Mouse (Mus musculus): Measurements from ENCODE around the gene Slc2a2. TPM values are rescaled to one million over a fixed set of nuclear protein-coding genes. Genes with fewer than 3 reads are reported as not detected.
A peak's percentile ranks its signal among the peaks of the same experiment; 100 is the strongest.

Slc2a2 gene
- polyA plus RNA-seq (2016; fragmentation: Nextera tagmentation; extraction: Ambion mirVana) = 0.17 and 0.26 TPM in 2 replicates

GRCm38 (mm10) chr3:28697797-28698196 is at the start of gene Slc2a2:
Slc2a2 (plus strand) TSS chr3:28697903.
- WGBS = 62% methylated on average over 2 of the region's 2 CpGs
- no peak for ATAC-seq (ENCODE audit: insufficient number of reproducible peaks, low FRiP score)
- no peaks in the 10 kb centered on the region for H3K9me3 ChIP-seq (replicated peaks)

GRCm38 (mm10) chr3:28652574-28652973 is 45.1 kb upstream of the Slc2a2 start:
- Histone ChIP-seq H3K27ac (ENCODE audit: poor library complexity, severe bottlenecking) (no peak overlapping the region), H3K4me2 (no peak overlapping the region), H3K27me3 (replicated peaks) (no peaks in the 10 kb centered on the region), H3K4me1 (replicated peaks) (no peaks in the 10 kb centered on the region), H3K9ac (no peak overlapping the region), H3K4me3 (no peak overlapping the region), H3K9me3 (replicated peaks) (no peaks in the 10 kb centered on the region), H3K36me3 (peaks cover 23% of the 10 kb centered on the region)
- 69% methylated on average over 3 of the region's 3 CpGs for WGBS
- no peak for ATAC-seq (ENCODE audit: insufficient number of reproducible peaks, low FRiP score)

More at GRCm38 (mm10) chr3:28697797-28698196, at the start of gene Slc2a2:
- H3K4me1 ChIP-seq (replicated peaks) = no peaks in the 10 kb centered on the region
- H3K4me3 ChIP-seq = no peak within 1 kb of the TSS
- no peaks in the 10 kb centered on the region for H3K36me3 ChIP-seq
- no peak within 1 kb of the TSS for H3K9ac ChIP-seq
- H3K27ac ChIP-seq (ENCODE audit: poor library complexity, severe bottlenecking) = no peak within 1 kb of the TSS
- 0 out of 2 replicates have a peak, but pooled peaks cover 3% of the 10 kb centered on the region for H3K27me3 ChIP-seq (replicated peaks)
- H3K4me2 ChIP-seq = no peak within 1 kb of the TSS

- Histone ChIP-seq H3K4me1 (replicated peaks) (no peaks in the 10 kb centered on the region), H3K9me3 (replicated peaks) (no peaks in the 10 kb centered on the region), H3K4me3 (no peak overlapping the region), H3K9ac (no peak overlapping the region), H3K27me3 (replicated peaks) (no peaks in the 10 kb centered on the region), H3K27ac (ENCODE audit: poor library complexity, severe bottlenecking) (no peak overlapping the region), H3K4me2 (no peak overlapping the region), H3K36me3 (peaks cover 20% of the 10 kb centered on the region)
- ATAC-seq (ENCODE audit: insufficient number of reproducible peaks, low FRiP score) = no peak
- WGBS = 80% methylated on average over 3 of the region's 3 CpGs
Observed at GRCm38 (mm10) chr3:28653043-28653442, 44.7 kb upstream of the Slc2a2 start.

GRCm38 (mm10) chr3:28654740-28655139 is 43.0 kb upstream of the Slc2a2 start:
- H3K4me2 ChIP-seq = no peak overlapping the region
- H3K9me3 ChIP-seq (replicated peaks) = no peaks in the 10 kb centered on the region
- no peak overlapping the region for H3K4me3 ChIP-seq
- no peak overlapping the region for H3K27ac ChIP-seq (ENCODE audit: poor library complexity, severe bottlenecking)
- ATAC-seq (ENCODE audit: insufficient number of reproducible peaks, low FRiP score) = no peak
- H3K36me3 ChIP-seq = peaks cover 19% of the 10 kb centered on the region
- no peaks in the 10 kb centered on the region for H3K27me3 ChIP-seq (replicated peaks)
- H3K4me1 ChIP-seq (replicated peaks) = no peaks in the 10 kb centered on the region
- no peak overlapping the region for H3K9ac ChIP-seq

- WGBS = 50% methylated on average over 1 of the region's 1 CpGs
- ATAC-seq (ENCODE audit: insufficient number of reproducible peaks, low FRiP score) = no peak
- Histone ChIP-seq H3K4me3 (no peak overlapping the region), H3K27ac (ENCODE audit: poor library complexity, severe bottlenecking) (no peak overlapping the region), H3K9me3 (replicated peaks) (no peaks in the 10 kb centered on the region), H3K36me3 (peaks cover 11% of the 10 kb centered on the region), H3K4me1 (replicated peaks) (no peaks in the 10 kb centered on the region), H3K9ac (no peak overlapping the region), H3K27me3 (replicated peaks) (no peaks in the 10 kb centered on the region), H3K4me2 (no peak overlapping the region)
Observed at GRCm38 (mm10) chr3:28658349-28658748, 39.4 kb upstream of the Slc2a2 start.

GRCm38 (mm10) chr3:28680851-28681250 is 16.9 kb upstream of the Slc2a2 start:
- Histone ChIP-seq H3K27me3 (replicated peaks) (no peaks in the 10 kb centered on the region), H3K4me1 (replicated peaks) (0 out of 2 replicates have a peak, but pooled peaks cover 6% of the 10 kb centered on the region), H3K27ac (ENCODE audit: poor library complexity, severe bottlenecking) (no peak overlapping the region), H3K9ac (no peak overlapping the region), H3K4me3 (no peak overlapping the region), H3K36me3 (no peaks in the 10 kb centered on the region), H3K4me2 (no peak overlapping the region), H3K9me3 (replicated peaks) (peaks cover 3% of the 10 kb centered on the region; the same call in 1 of the 2 replicates)
- no peak for ATAC-seq (ENCODE audit: insufficient number of reproducible peaks, low FRiP score)
- 42% methylated on average over 7 of the region's 7 CpGs for WGBS

- H3K9me3 ChIP-seq (replicated peaks) = peaks cover 3% of the 10 kb centered on the region; the same call in 1 of the 2 replicates
- H3K27ac ChIP-seq (ENCODE audit: poor library complexity, severe bottlenecking) = no peak overlapping the region
- 33% methylated on average over 6 of the region's 6 CpGs for WGBS
- no peak overlapping the region for H3K4me2 ChIP-seq
- 0 out of 2 replicates have a peak, but pooled peaks cover 6% of the 10 kb centered on the region for H3K4me1 ChIP-seq (replicated peaks)
- H3K36me3 ChIP-seq = no peaks in the 10 kb centered on the region
- no peak for ATAC-seq (ENCODE audit: insufficient number of reproducible peaks, low FRiP score)
- no peak overlapping the region for H3K4me3 ChIP-seq
- no peak overlapping the region for H3K9ac ChIP-seq
- no peaks in the 10 kb centered on the region for H3K27me3 ChIP-seq (replicated peaks)
Observed at GRCm38 (mm10) chr3:28681866-28682265, 15.8 kb upstream of the Slc2a2 start.

GRCm38 (mm10) chr3:28682411-28682810 is 15.3 kb upstream of the Slc2a2 start:
- H3K36me3 ChIP-seq = no peaks in the 10 kb centered on the region
- no peak overlapping the region for H3K4me3 ChIP-seq
- no peak overlapping the region for H3K9ac ChIP-seq
- H3K27ac ChIP-seq (ENCODE audit: poor library complexity, severe bottlenecking) = no peak overlapping the region
- no peak for ATAC-seq (ENCODE audit: insufficient number of reproducible peaks, low FRiP score)
- 62% methylated on average over 3 of the region's 3 CpGs for WGBS
- no peak overlapping the region for H3K4me2 ChIP-seq
- no peaks in the 10 kb centered on the region for H3K27me3 ChIP-seq (replicated peaks)
- 0 out of 2 replicates have a peak, but pooled peaks cover 6% of the 10 kb centered on the region for H3K4me1 ChIP-seq (replicated peaks)
- H3K9me3 ChIP-seq (replicated peaks) = peaks cover 3% of the 10 kb centered on the region; the same call in 1 of the 2 replicates

GRCm38 (mm10) chr3:28685510-28685909 is 12.2 kb upstream of the Slc2a2 start:
- Histone ChIP-seq H3K36me3 (no peaks in the 10 kb centered on the region), H3K27me3 (replicated peaks) (no peaks in the 10 kb centered on the region), H3K4me3 (no peak overlapping the region), H3K4me1 (replicated peaks) (0 out of 2 replicates have a peak, but pooled peaks cover 6% of the 10 kb centered on the region), H3K27ac (ENCODE audit: poor library complexity, severe bottlenecking) (no peak overlapping the region), H3K9ac (no peak overlapping the region), H3K9me3 (replicated peaks) (no peaks in the 10 kb centered on the region), H3K4me2 (no peak overlapping the region)
- 47% methylated on average over 2 of the region's 2 CpGs for WGBS
- ATAC-seq (ENCODE audit: insufficient number of reproducible peaks, low FRiP score) = 0 out of 2 replicates have a peak, but pooled peaks have one; percentile 29

- Histone ChIP-seq H3K4me3 (no peak overlapping the region), H3K36me3 (no peaks in the 10 kb centered on the region), H3K9ac (no peak overlapping the region), H3K4me1 (replicated peaks) (no peaks in the 10 kb centered on the region), H3K27me3 (replicated peaks) (0 out of 2 replicates have a peak, but pooled peaks cover 3% of the 10 kb centered on the region), H3K4me2 (no peak overlapping the region), H3K27ac (ENCODE audit: poor library complexity, severe bottlenecking) (no peak overlapping the region), H3K9me3 (replicated peaks) (no peaks in the 10 kb centered on the region)
- 85% methylated on average over 5 of the region's 5 CpGs for WGBS
- no peak for ATAC-seq (ENCODE audit: insufficient number of reproducible peaks, low FRiP score)
Observed at GRCm38 (mm10) chr3:28694811-28695210, 2.9 kb upstream of the Slc2a2 start.

- Histone ChIP-seq H3K9me3 (replicated peaks) (no peaks in the 10 kb centered on the region), H3K27me3 (replicated peaks) (0 out of 2 replicates have a peak, but pooled peaks cover 3% of the 10 kb centered on the region), H3K36me3 (no peaks in the 10 kb centered on the region), H3K4me2 (no peak overlapping the region), H3K4me3 (no peak overlapping the region), H3K9ac (no peak overlapping the region), H3K27ac (ENCODE audit: poor library complexity, severe bottlenecking) (no peak overlapping the region), H3K4me1 (replicated peaks) (no peaks in the 10 kb centered on the region)
- 83% methylated on average over 13 of the region's 13 CpGs for WGBS
- ATAC-seq (ENCODE audit: insufficient number of reproducible peaks, low FRiP score) = no peak
Observed at GRCm38 (mm10) chr3:28695608-28696007, 2.1 kb upstream of the Slc2a2 start.

GRCm38 (mm10) chr3:28696162-28696561 is 1.5 kb upstream of the Slc2a2 start:
- 69% methylated on average over 10 of the region's 10 CpGs for WGBS
- 0 out of 2 replicates have a peak, but pooled peaks cover 3% of the 10 kb centered on the region for H3K27me3 ChIP-seq (replicated peaks)
- no peaks in the 10 kb centered on the region for H3K36me3 ChIP-seq
- no peak overlapping the region for H3K27ac ChIP-seq (ENCODE audit: poor library complexity, severe bottlenecking)
- H3K4me3 ChIP-seq = no peak overlapping the region
- H3K4me2 ChIP-seq = no peak overlapping the region
- no peaks in the 10 kb centered on the region for H3K9me3 ChIP-seq (replicated peaks)
- H3K9ac ChIP-seq = no peak overlapping the region
- no peaks in the 10 kb centered on the region for H3K4me1 ChIP-seq (replicated peaks)
- no peak for ATAC-seq (ENCODE audit: insufficient number of reproducible peaks, low FRiP score)
